Mouse (Mus musculus) frontal cortex, postnatal 25 days (tissue): Measurements from ENCODE around the gene Snx11.
"Not testable (repeated sequence)": the region's sequence is repeated elsewhere in the genome, so short reads cannot be mapped to it uniquely, and the experiment has no call there.

Experiments used
- DNase-seq, 2 experiments: peaks; one replicate each; pipeline ENCODE4 v3.0.0; 2022; ENCODE audit warnings: low spot score in 2 of 2

Snx11 gene

GRCm38 (mm10) chr11:96776968-96777962 lies at the start of gene Snx11:
TSS of gene Snx11 (minus strand) at chr11:96777559.
- peak; percentile 97 to 99 for DNase-seq

- no peak for DNase-seq
Measured at GRCm38 (mm10) chr11:96826481-96826880, 49.1 kb upstream of the Snx11 start.

- no peak for DNase-seq
Measured at GRCm38 (mm10) chr11:96824783-96825495, 47.6 kb upstream of the Snx11 start.

- peak; percentile 65 to 75 for DNase-seq
Measured at GRCm38 (mm10) chr11:96823880-96824782, 46.8 kb upstream of the Snx11 start.

GRCm38 (mm10) chr11:96823471-96823837 lies 46.1 kb upstream of the Snx11 start:
- DNase-seq = no peak

- DNase-seq = no peak
Measured at GRCm38 (mm10) chr11:96822675-96823470, 45.5 kb upstream of the Snx11 start.

- DNase-seq = no peak
Measured at GRCm38 (mm10) chr11:96821956-96822355, 44.6 kb upstream of the Snx11 start.

GRCm38 (mm10) chr11:96818128-96818710 lies 40.9 kb upstream of the Snx11 start:
- no peak for DNase-seq

GRCm38 (mm10) chr11:96816979-96817378 lies 39.6 kb upstream of the Snx11 start:
- DNase-seq = no peak

- no peak for DNase-seq
Measured at GRCm38 (mm10) chr11:96816494-96816893, 39.1 kb upstream of the Snx11 start.

- DNase-seq = no peak
Measured at GRCm38 (mm10) chr11:96815895-96816294, 38.5 kb upstream of the Snx11 start.

- DNase-seq = no peak
Measured at GRCm38 (mm10) chr11:96814443-96814842, 37.1 kb upstream of the Snx11 start.

- no peak for DNase-seq
Measured at GRCm38 (mm10) chr11:96813920-96814319, 36.6 kb upstream of the Snx11 start.

GRCm38 (mm10) chr11:96813455-96813854 lies 36.1 kb upstream of the Snx11 start:
- DNase-seq = no peak

GRCm38 (mm10) chr11:96811188-96811587 lies 33.8 kb upstream of the Snx11 start:
- not testable (repeated sequence) for DNase-seq

GRCm38 (mm10) chr11:96809562-96810235 lies 32.3 kb upstream of the Snx11 start:
- no peak for DNase-seq

- DNase-seq = no peak
Measured at GRCm38 (mm10) chr11:96808066-96808465, 30.7 kb upstream of the Snx11 start.

- no peak for DNase-seq
Measured at GRCm38 (mm10) chr11:96805606-96806005, 28.2 kb upstream of the Snx11 start.

GRCm38 (mm10) chr11:96799511-96799910 lies 22.2 kb upstream of the Snx11 start:
- no peak for DNase-seq

- DNase-seq = no peak
Measured at GRCm38 (mm10) chr11:96796586-96796985, 19.2 kb upstream of the Snx11 start.
